Mouse (Mus musculus): ENCODE measurements around the gene Cd81. TPM values are rescaled to one million over a fixed set of nuclear protein-coding genes. Genes with fewer than 3 reads are reported as not detected.

The Cd81 gene
- polyA plus RNA-seq, 1 experiment from 2014 or later = 455 TPM

- Histone ChIP-seq H3K4me2 (replicated peaks) (no peak overlapping the region), H3K27me3 (ENCODE audit: control insufficient read depth, insufficient read depth, low read length) (no peaks in the 10 kb centered on the region), H3K9ac (no peak overlapping the region), H3K4me1 (replicated peaks; ENCODE audit: control insufficient read depth, insufficient read depth, low read length) (no peaks in the 10 kb centered on the region; the same call in 1 of the 2 replicates), H3K9me3 (ENCODE audit: control insufficient read depth, low read length) (no peaks in the 10 kb centered on the region), H3K4me3 (replicated peaks; ENCODE audit: low read length) (no peak overlapping the region), H3K36me3 (replicated peaks; ENCODE audit: control insufficient read depth, insufficient read depth) (no peaks in the 10 kb centered on the region), H3K27ac (no peak overlapping the region)
- DNase-seq (ENCODE audit: low spot score) (no peak), ATAC-seq (ENCODE audit: low FRiP score) (no peak)
These were observed 32.5 kb upstream of the Cd81 start for GRCm38 (mm10) chr7:143020040-143020439.

- 83% methylated on average over 3 of the region's 3 CpGs for WGBS
- no peak for DNase-seq (ENCODE audit: low spot score)
These were observed 31.8 kb upstream of the Cd81 start for GRCm38 (mm10) chr7:143020764-143021163.

GRCm38 (mm10) chr7:143021356-143022164, 31.0 kb upstream of the Cd81 start:
- DNase-seq (ENCODE audit: low spot score) (no peak), ATAC-seq (ENCODE audit: low FRiP score) (no peak)
- H3K4me1 ChIP-seq (replicated peaks; ENCODE audit: control insufficient read depth, insufficient read depth, low read length) = no peaks in the 10 kb centered on the region
- no peak overlapping the region for H3K4me3 ChIP-seq (replicated peaks; ENCODE audit: low read length)
- 72% methylated on average over 5 of the region's 5 CpGs for WGBS
- H3K36me3 ChIP-seq (replicated peaks; ENCODE audit: control insufficient read depth, insufficient read depth) = no peaks in the 10 kb centered on the region
- H3K9me3 ChIP-seq (ENCODE audit: control insufficient read depth, low read length) = no peaks in the 10 kb centered on the region
- no peaks in the 10 kb centered on the region for H3K27me3 ChIP-seq (ENCODE audit: control insufficient read depth, insufficient read depth, low read length)
- no peak overlapping the region for H3K4me2 ChIP-seq (replicated peaks)
- no peak overlapping the region for H3K9ac ChIP-seq
- no peak overlapping the region for H3K27ac ChIP-seq

More at GRCm38 (mm10) chr7:143020764-143021163, 31.8 kb upstream of the Cd81 start:
- no peaks in the 10 kb centered on the region for H3K27me3 ChIP-seq (ENCODE audit: control insufficient read depth, insufficient read depth, low read length)
- no peak overlapping the region for H3K4me3 ChIP-seq (replicated peaks; ENCODE audit: low read length)
- ATAC-seq (ENCODE audit: low FRiP score) = no peak
- H3K9ac ChIP-seq = no peak overlapping the region
- H3K36me3 ChIP-seq (replicated peaks; ENCODE audit: control insufficient read depth, insufficient read depth) = no peaks in the 10 kb centered on the region
- H3K4me1 ChIP-seq (replicated peaks; ENCODE audit: control insufficient read depth, insufficient read depth, low read length) = no peaks in the 10 kb centered on the region; the same call in 1 of the 2 replicates
- no peaks in the 10 kb centered on the region for H3K9me3 ChIP-seq (ENCODE audit: control insufficient read depth, low read length)
- no peak overlapping the region for H3K4me2 ChIP-seq (replicated peaks)
- H3K27ac ChIP-seq = no peak overlapping the region

- Histone ChIP-seq H3K27me3 (ENCODE audit: control insufficient read depth, insufficient read depth, low read length) (no peaks in the 10 kb centered on the region), H3K27ac (no peak overlapping the region), H3K9me3 (ENCODE audit: control insufficient read depth, low read length) (no peaks in the 10 kb centered on the region), H3K36me3 (replicated peaks; ENCODE audit: control insufficient read depth, insufficient read depth) (no peaks in the 10 kb centered on the region), H3K9ac (no peak overlapping the region), H3K4me3 (replicated peaks; ENCODE audit: low read length) (no peak overlapping the region), H3K4me2 (replicated peaks) (no peak overlapping the region), H3K4me1 (replicated peaks; ENCODE audit: control insufficient read depth, insufficient read depth, low read length) (no peaks in the 10 kb centered on the region)
- ATAC-seq (ENCODE audit: low FRiP score) (no peak), DNase-seq (ENCODE audit: low spot score) (no peak)
- WGBS = 95% methylated on average over 2 of the region's 2 CpGs
These were observed 29.0 kb upstream of the Cd81 start for GRCm38 (mm10) chr7:143023499-143023898.

GRCm38 (mm10) chr7:143024293-143024692, 28.2 kb upstream of the Cd81 start:
- H3K27me3 ChIP-seq (ENCODE audit: control insufficient read depth, insufficient read depth, low read length) = no peaks in the 10 kb centered on the region
- DNase-seq (ENCODE audit: low spot score) = no peak
- no peaks in the 10 kb centered on the region for H3K36me3 ChIP-seq (replicated peaks; ENCODE audit: control insufficient read depth, insufficient read depth)
- no peak overlapping the region for H3K27ac ChIP-seq
- no peak for ATAC-seq (ENCODE audit: low FRiP score)
- 98% methylated on average over 1 of the region's 1 CpGs for WGBS
- H3K4me3 ChIP-seq (replicated peaks; ENCODE audit: low read length) = no peak overlapping the region
- H3K9me3 ChIP-seq (ENCODE audit: control insufficient read depth, low read length) = no peaks in the 10 kb centered on the region
- no peak overlapping the region for H3K9ac ChIP-seq
- no peak overlapping the region for H3K4me2 ChIP-seq (replicated peaks)
- H3K4me1 ChIP-seq (replicated peaks; ENCODE audit: control insufficient read depth, insufficient read depth, low read length) = no peaks in the 10 kb centered on the region

GRCm38 (mm10) chr7:143025496-143025895, 27.0 kb upstream of the Cd81 start:
- Histone ChIP-seq H3K4me2 (replicated peaks) (no peak overlapping the region), H3K27me3 (ENCODE audit: control insufficient read depth, insufficient read depth, low read length) (no peaks in the 10 kb centered on the region), H3K4me3 (replicated peaks; ENCODE audit: low read length) (no peak overlapping the region), H3K4me1 (replicated peaks; ENCODE audit: control insufficient read depth, insufficient read depth, low read length) (no peaks in the 10 kb centered on the region), H3K36me3 (replicated peaks; ENCODE audit: control insufficient read depth, insufficient read depth) (no peaks in the 10 kb centered on the region), H3K9me3 (ENCODE audit: control insufficient read depth, low read length) (no peaks in the 10 kb centered on the region), H3K27ac (no peak overlapping the region), H3K9ac (no peak overlapping the region)
- ATAC-seq (ENCODE audit: low FRiP score) (no peak), DNase-seq (ENCODE audit: low spot score) (no peak)
- WGBS = 93% methylated on average over 3 of the region's 3 CpGs

GRCm38 (mm10) chr7:143027196-143027595, 25.3 kb upstream of the Cd81 start:
- H3K4me2 ChIP-seq (replicated peaks) = no peak overlapping the region
- H3K4me3 ChIP-seq (replicated peaks; ENCODE audit: low read length) = no peak overlapping the region
- no peaks in the 10 kb centered on the region for H3K4me1 ChIP-seq (replicated peaks; ENCODE audit: control insufficient read depth, insufficient read depth, low read length)
- ATAC-seq (ENCODE audit: low FRiP score) = no peak
- H3K9me3 ChIP-seq (ENCODE audit: control insufficient read depth, low read length) = no peaks in the 10 kb centered on the region
- H3K9ac ChIP-seq = no peak overlapping the region
- DNase-seq (ENCODE audit: low spot score) = no peak
- WGBS = 90% methylated on average over 4 of the region's 4 CpGs
- H3K36me3 ChIP-seq (replicated peaks; ENCODE audit: control insufficient read depth, insufficient read depth) = 0 out of 2 replicates have a peak, but pooled peaks cover under 1% of the 10 kb centered on the region
- 0 out of 2 replicates have a peak overlapping the region, but pooled peaks have one; percentile 67 for H3K27ac ChIP-seq
- H3K27me3 ChIP-seq (ENCODE audit: control insufficient read depth, insufficient read depth, low read length) = no peaks in the 10 kb centered on the region

GRCm38 (mm10) chr7:143031816-143032215, 20.7 kb upstream of the Cd81 start:
- WGBS = 89% methylated on average over 1 of the region's 1 CpGs
- DNase-seq (ENCODE audit: low spot score) = no peak
- ATAC-seq (ENCODE audit: low FRiP score) = no peak
- no peak overlapping the region for H3K4me3 ChIP-seq (replicated peaks; ENCODE audit: low read length)
- no peaks in the 10 kb centered on the region for H3K9me3 ChIP-seq (ENCODE audit: control insufficient read depth, low read length)
- no peak overlapping the region for H3K4me2 ChIP-seq (replicated peaks)
- no peaks in the 10 kb centered on the region for H3K27me3 ChIP-seq (ENCODE audit: control insufficient read depth, insufficient read depth, low read length)
- peaks cover 20% of the 10 kb centered on the region; the same call in 1 of the 2 replicates for H3K36me3 ChIP-seq (replicated peaks; ENCODE audit: control insufficient read depth, insufficient read depth)
- H3K27ac ChIP-seq = no peak overlapping the region
- no peaks in the 10 kb centered on the region for H3K4me1 ChIP-seq (replicated peaks; ENCODE audit: control insufficient read depth, insufficient read depth, low read length)
- H3K9ac ChIP-seq = no peak overlapping the region

- Histone ChIP-seq H3K9me3 (ENCODE audit: control insufficient read depth, low read length) (no peaks in the 10 kb centered on the region), H3K27ac (no peak overlapping the region), H3K36me3 (replicated peaks; ENCODE audit: control insufficient read depth, insufficient read depth) (peaks cover 20% of the 10 kb centered on the region; the same call in 1 of the 2 replicates), H3K4me3 (replicated peaks; ENCODE audit: low read length) (no peak overlapping the region), H3K4me1 (replicated peaks; ENCODE audit: control insufficient read depth, insufficient read depth, low read length) (no peaks in the 10 kb centered on the region), H3K27me3 (ENCODE audit: control insufficient read depth, insufficient read depth, low read length) (no peaks in the 10 kb centered on the region), H3K9ac (no peak overlapping the region), H3K4me2 (replicated peaks) (no peak overlapping the region)
- ATAC-seq (ENCODE audit: low FRiP score) (no peak), DNase-seq (ENCODE audit: low spot score) (no peak)
- 92% methylated on average over 4 of the region's 4 CpGs for WGBS
These were observed 19.0 kb upstream of the Cd81 start for GRCm38 (mm10) chr7:143033581-143033980.
